Mouse (Mus musculus) CH12F3 (cell line): ENCODE data around the gene Arhgef3.

ENCODE experiments used
- in situ Hi-C: fragments of 300-500 bp; cut with MboI; formaldehyde crosslinking; loops from 2 replicates; pipeline ENCODE4 v1.14.3; 2020; ENCODE audit warnings: low sequenced_read_pairs

The Arhgef3 gene

GRCm38 (mm10) chr14:27249121-27249520 is 134.4 kb downstream of the Arhgef3 start:
- in situ Hi-C loops = no loop called here

DNA sequence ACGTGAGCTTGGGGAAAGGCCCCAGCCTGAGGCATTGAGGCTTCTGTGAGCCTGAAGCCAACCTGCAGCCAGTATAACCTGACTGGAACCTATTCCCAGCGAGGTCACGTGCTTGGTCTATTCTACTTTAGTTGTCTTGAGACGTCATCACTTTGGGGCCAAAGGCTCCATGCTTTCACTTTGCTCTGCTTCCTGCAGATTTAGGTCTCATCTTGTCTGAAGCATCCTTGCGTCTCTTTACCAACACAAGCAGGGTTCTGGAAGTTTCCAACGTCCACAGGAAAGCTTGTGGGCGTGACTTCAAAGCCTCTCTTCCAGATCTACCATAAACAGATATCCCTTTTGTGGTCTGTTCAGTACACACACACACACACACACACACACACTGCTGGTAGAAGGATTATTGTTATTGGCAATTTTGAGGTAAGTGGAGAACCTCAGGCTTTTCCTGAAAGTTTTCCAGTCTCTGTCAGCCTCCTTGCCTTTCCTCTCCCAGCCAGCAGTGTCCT is 135.6 kb downstream of the Arhgef3 start:
- in situ Hi-C loops = no loop called here

DNA sequence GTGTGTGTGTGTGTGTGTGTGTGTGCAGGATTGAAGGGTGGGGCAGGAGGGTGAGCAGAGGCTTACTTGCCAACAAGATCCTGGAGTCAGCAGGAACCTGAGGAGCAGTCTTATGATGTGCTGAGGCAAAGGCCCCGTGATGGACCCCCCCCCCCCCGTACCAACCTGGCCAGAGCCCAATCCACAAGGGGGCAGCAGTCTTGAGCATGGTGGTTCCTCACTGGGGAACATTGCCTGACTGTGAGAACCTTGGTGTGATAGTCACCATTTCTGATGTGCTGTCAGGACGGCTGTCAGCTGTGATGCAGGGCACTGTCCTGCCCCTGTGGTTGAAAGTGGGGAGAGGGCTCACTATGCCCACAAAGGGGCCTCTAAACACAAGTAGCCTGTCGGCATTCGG is 138.7 kb downstream of the Arhgef3 start:
- in situ Hi-C loops = no loop called here

- in situ Hi-C loops = no loop called here
Observed at GRCm38 (mm10) chr14:27262349-27262748, 147.7 kb downstream of the Arhgef3 start.

DNA sequence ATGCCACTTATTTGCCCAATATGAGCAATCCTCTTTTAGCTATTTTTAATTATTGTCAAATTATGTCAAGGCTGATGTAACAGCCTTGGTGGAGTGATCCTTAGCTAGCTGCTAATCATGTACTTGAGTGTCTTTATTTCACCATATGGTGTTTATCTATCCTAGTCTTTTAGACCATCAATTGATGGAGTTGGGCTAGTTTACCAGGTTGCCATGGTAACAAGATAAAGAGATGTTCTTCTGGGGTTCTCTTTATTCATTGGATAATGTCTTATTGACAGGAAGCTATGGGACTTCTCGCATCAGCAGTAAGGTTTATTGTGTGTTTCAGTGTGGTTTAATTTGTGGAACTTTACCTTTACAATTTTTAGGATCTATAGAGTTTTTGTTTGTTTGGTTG is 151.9 kb downstream of the Arhgef3 start:
- in situ Hi-C loops = no loop called here

DNA sequence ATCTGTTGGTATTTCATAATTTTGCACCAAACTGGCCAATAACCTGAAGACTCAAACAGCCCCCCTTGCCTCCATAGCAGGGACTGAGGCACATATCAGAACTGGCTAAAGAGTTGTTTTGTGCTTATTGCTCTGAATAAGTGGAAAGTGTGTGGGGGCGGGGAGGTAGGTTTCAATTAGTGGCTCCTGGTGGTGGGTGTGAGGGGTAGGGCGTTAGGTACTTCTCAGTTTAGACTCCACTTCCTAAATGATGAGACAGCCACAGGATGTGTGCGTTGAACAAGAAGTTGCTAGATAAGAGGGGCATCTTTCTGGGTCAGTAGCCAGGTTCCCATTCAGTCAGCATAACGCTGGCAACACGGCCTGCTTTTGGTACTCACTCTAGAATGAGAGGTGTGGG is 153.4 kb downstream of the Arhgef3 start:
- in situ Hi-C loops = no loop called here

DNA sequence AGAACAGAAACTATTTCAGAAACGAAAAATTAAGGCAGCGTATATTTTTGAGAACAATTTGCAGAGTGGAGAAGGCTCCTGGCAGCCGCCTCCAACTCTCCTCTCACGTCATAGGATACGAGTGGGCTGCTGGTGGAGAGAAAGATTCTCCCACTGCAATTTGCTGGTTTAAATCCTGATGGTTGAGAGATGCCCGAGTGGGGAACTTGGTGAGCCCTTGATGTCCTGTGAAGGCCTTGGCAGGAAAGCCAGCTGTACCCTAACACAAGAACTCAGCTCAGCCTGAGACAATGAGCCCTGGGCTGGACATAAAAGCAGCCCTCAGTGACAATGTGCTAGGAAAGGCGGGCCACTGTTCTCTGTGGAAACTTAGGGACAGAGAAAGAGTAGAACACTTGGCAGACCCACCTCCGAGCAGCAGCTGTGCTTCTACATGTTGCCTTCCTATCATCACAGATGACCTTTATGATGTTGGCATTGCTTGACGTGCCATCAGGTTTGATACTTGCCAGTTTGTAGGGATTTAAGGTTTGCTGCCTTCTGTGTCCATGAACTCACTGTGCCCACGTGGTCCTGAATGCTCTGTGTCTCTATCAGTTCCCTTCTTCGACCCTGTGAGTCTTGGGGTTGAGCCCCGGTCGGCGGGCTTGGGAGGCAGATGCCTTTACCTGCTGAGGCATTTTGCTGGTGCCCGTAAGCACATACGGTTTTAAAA is 154.4 kb downstream of the Arhgef3 start:
- in situ Hi-C loops = no loop called here

- in situ Hi-C loops = no loop called here
Observed at GRCm38 (mm10) chr14:27269836-27270235, 155.1 kb downstream of the Arhgef3 start.

GRCm38 (mm10) chr14:27270466-27270865 is 155.8 kb downstream of the Arhgef3 start:
- in situ Hi-C loops = no loop called here

DNA sequence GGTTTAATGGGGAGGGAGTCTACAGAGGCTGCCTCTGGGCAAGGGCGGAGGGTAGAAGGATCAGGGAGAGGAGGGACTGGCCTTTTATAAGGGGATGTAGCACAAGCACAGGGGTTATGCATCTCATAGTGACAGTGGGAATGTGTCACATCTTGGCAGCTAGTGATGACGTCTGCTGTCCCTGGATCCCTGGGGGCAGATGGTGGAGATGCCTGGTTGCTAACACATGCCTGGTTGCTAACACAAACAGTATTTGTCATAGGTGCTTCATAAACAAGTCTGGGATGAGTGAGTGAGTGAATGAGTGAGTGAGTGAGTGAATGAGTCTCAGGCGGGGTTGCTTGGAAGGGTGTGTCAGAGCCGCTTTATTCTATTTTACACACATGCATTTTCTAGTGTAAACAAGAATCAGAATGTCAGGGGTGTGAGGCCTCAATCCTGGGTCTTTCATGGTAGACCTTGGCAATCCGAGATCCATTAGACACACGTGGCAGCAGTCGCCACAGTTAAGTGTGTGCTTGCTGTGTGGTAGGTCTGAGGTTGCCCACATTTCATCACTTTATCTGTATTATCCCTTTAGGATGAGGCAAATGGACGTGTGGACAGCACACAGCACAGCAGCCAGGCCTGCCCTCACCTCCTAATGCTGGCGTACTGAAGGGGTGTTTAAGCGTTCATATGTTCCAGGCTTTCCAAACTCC is 156.8 kb downstream of the Arhgef3 start:
- in situ Hi-C loops = no loop called here

GRCm38 (mm10) chr14:27272072-27272834 is 157.6 kb downstream of the Arhgef3 start:
- in situ Hi-C loops = no loop called here

GRCm38 (mm10) chr14:27272835-27273138 is 158.1 kb downstream of the Arhgef3 start:
- in situ Hi-C loops = no loop called here

- in situ Hi-C loops = no loop called here
Observed at GRCm38 (mm10) chr14:27273169-27273568, 158.5 kb downstream of the Arhgef3 start.

DNA sequence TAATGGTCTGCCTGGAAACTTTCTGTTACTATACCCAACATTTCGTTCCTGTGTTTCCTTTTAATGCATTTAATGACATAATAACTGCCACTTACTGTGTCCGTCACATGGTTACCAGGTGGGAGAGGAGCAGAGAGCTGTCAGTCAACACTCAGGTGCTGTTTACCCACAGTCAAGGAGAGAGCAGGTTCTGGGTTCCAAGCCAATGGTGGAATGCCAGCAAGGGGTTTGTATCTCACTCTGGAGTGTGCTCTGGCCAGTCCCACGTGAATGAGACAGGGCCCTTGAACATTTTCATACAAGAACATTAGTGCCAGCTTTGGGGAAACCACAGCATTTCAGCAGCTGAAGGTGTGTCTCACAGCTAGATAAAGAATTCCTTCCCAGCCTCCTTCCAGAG is 162.6 kb downstream of the Arhgef3 start:
- in situ Hi-C loops = no loop called here

- in situ Hi-C loops = no loop called here
Observed at GRCm38 (mm10) chr14:27280201-27280890, 165.6 kb downstream of the Arhgef3 start.

DNA sequence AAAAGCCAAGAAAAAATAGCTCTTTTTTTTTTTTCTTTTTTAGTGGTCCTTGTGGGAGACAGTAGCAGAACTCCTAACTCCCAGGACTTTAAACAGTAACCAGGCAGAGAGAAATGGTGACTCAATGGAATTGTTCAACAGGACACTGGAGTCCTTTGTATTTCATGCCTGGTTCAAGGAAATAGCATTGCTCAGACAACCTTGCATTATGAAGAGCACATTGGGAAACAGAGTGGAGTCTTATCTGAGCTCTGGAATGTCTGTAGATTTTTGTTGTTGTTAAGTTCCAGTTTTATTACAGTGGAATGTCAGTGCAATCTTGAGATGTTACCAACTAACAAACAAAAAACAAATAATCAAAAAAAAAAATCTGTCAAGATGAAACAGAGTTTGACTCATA is 169.3 kb downstream of the Arhgef3 start:
- in situ Hi-C loops = no loop called here

- in situ Hi-C loops = no loop called here
Observed at GRCm38 (mm10) chr14:27286202-27286601, 171.5 kb downstream of the Arhgef3 start.

- in situ Hi-C loops = no loop called here
Observed at GRCm38 (mm10) chr14:27289053-27289452, 174.4 kb downstream of the Arhgef3 start.

DNA sequence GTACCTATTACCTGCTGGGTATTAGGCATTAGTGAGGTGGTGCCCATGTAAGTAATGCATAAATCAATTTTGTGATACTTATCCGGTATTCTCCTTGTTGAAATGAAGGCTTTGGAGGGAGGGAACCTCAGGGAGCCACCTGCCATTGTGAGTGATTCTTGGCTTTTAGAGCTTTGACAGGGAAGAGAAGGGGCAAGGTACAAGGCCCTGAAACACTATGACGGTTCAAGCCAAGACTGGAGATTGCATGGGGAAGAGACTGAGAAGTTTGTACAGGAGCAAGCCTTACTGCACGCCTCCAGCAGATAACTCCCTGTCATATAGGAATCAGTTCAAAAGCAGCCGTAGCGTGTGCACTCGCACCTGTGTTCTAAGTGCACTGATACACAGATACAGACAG is 177.4 kb downstream of the Arhgef3 start:
- in situ Hi-C loops = no loop called here

- in situ Hi-C loops = no loop called here
Observed at GRCm38 (mm10) chr14:27295821-27296220, 181.1 kb downstream of the Arhgef3 start.

GRCm38 (mm10) chr14:27296987-27297386 is 182.3 kb downstream of the Arhgef3 start:
- in situ Hi-C loops = no loop called here
